Mouse (Mus musculus) bone marrow, adult 2 months (tissue): ENCODE results near the gene AW549877. TPM values are rescaled to one million over a fixed set of nuclear protein-coding genes. Genes with fewer than 3 reads are reported as not detected.

Experiments used
- H3K27ac ChIP-seq: fragments of 200-500 bp; 2 replicates; pipeline ENCODE4 v1.5.1; 2012; ENCODE audit warnings: low read depth, mild to moderate bottlenecking, control low read depth, inconsistent platforms, low read length; ENCODE audit not compliant: control insufficient read depth, poor library complexity, insufficient read depth
- H3K4me1 ChIP-seq: fragments of 200-500 bp; 2 replicates; pipeline ENCODE4 v1.6.1; 2011; ENCODE audit warnings: low read length; ENCODE audit not compliant: control insufficient read depth, insufficient read depth
- H3K4me3 ChIP-seq: fragments of 200-500 bp; replicated peaks from 2 replicates; pipeline ENCODE3; 2011; ENCODE audit warnings: mild to moderate bottlenecking, low read depth, low read length, control low read depth; ENCODE audit not compliant: control insufficient read depth
- CTCF ChIP-seq: fragments of 200-500 bp; IDR thresholded peaks from 2 replicates; pipeline ENCODE4 v1.5.1; 2011; ENCODE audit warnings: low read length, control low read depth; ENCODE audit not compliant: control insufficient read depth, insufficient read depth
- POLR2A ChIP-seq: fragments of 200-500 bp; IDR thresholded peaks from 2 replicates; pipeline ENCODE4 v1.6.1; 2011; ENCODE audit warnings: low read depth, mild to moderate bottlenecking, control low read depth, low read length, borderline replicate concordance; ENCODE audit not compliant: control insufficient read depth
- WGBS: fragments of 180-500 bp; shearing (Covaris S2); methylation state at CpG from one replicate; pipeline ENCODE4 v1.1.7; 2018; 5-methylcytosine and 5-hydroxymethylcytosine counted together
- polyA plus RNA-seq: library from polyadenylated mRNA; stranded (reverse); fragments of >200 nt; gene quantifications from 2 replicates; pipeline ENCODE4 v1.2.4, GENCODE M21; 2011; ENCODE audit warnings: low replicate concordance; ENCODE audit not compliant: missing spikeins, insufficient read depth, insufficient read length

Gene AW549877
- polyA plus RNA-seq, 1 experiment: 12.3 TPM

GRCm38 (mm10) chr15:4026831-4027584 lies 31.5 kb upstream of the AW549877 start:
- H3K4me3 ChIP-seq: peak overlapping the region; percentile 75
- H3K27ac ChIP-seq: peak overlapping the region; percentile 87
- no peaks in the 10 kb centered on the region; the same call in 1 of the 2 replicates for H3K4me1 ChIP-seq
- TF ChIP-seq CTCF (no peak), POLR2A (peak; percentile 30; the same call in 1 of the 2 replicates)
- under 1% methylated on average over 65 of the region's 65 CpGs for WGBS

- H3K4me3 ChIP-seq: peak within 1 kb of the TSS; percentile 75
- TF ChIP-seq POLR2A (peak; percentile 60; the same call in 1 of the 2 replicates), CTCF (peak; percentile 49)
- no peaks in the 10 kb centered on the region; the same call in 1 of the 2 replicates for H3K4me1 ChIP-seq
- under 1% methylated on average over 45 of the region's 45 CpGs for WGBS
- peak within 1 kb of the TSS; percentile 87 for H3K27ac ChIP-seq
Observed at GRCm38 (mm10) chr15:4026231-4026773, 30.8 kb upstream of the AW549877 start, which contains the start of gene Oxct1. Oxct1 (plus strand) TSS chr15:4026383.

- WGBS: 61% methylated on average over 11 of the region's 11 CpGs
- no peaks in the 10 kb centered on the region; the same call in 1 of the 2 replicates for H3K4me1 ChIP-seq
- no peak overlapping the region for H3K27ac ChIP-seq
- H3K4me3 ChIP-seq: no peak overlapping the region
- TF ChIP-seq CTCF (no peak), POLR2A (no peak)
Observed at GRCm38 (mm10) chr15:4025508-4025904, 30.0 kb upstream of the AW549877 start.

GRCm38 (mm10) chr15:4024726-4025507 lies 29.4 kb upstream of the AW549877 start:
- Histone ChIP-seq H3K4me3 (no peak overlapping the region), H3K27ac (no peak overlapping the region), H3K4me1 (no peaks in the 10 kb centered on the region; the same call in 1 of the 2 replicates)
- TF ChIP-seq POLR2A: no peak
- no peak for TF ChIP-seq CTCF
- 77% methylated on average over 13 of the region's 13 CpGs for WGBS

GRCm38 (mm10) chr15:4023747-4024146 lies 28.2 kb upstream of the AW549877 start:
- Histone ChIP-seq H3K4me3 (no peak overlapping the region), H3K4me1 (no peaks in the 10 kb centered on the region; the same call in 1 of the 2 replicates), H3K27ac (no peak overlapping the region)
- WGBS: 91% methylated on average over 2 of the region's 2 CpGs
- no peak for TF ChIP-seq POLR2A
- TF ChIP-seq CTCF: no peak

- WGBS: 85% methylated on average over 4 of the region's 4 CpGs
- Histone ChIP-seq H3K27ac (no peak overlapping the region), H3K4me3 (no peak overlapping the region), H3K4me1 (no peaks in the 10 kb centered on the region; the same call in 1 of the 2 replicates)
- TF ChIP-seq CTCF (no peak), POLR2A (no peak)
Observed at GRCm38 (mm10) chr15:4020711-4021110, 25.2 kb upstream of the AW549877 start.

GRCm38 (mm10) chr15:4013873-4014272 lies 18.3 kb upstream of the AW549877 start:
- Histone ChIP-seq H3K4me3 (no peak overlapping the region), H3K27ac (no peak overlapping the region), H3K4me1 (no peaks in the 10 kb centered on the region)
- WGBS: 75% methylated on average over 2 of the region's 2 CpGs
- no peak for TF ChIP-seq CTCF
- TF ChIP-seq POLR2A: no peak

GRCm38 (mm10) chr15:4000536-4000935 lies 5.0 kb upstream of the AW549877 start:
- Histone ChIP-seq H3K4me3 (no peak overlapping the region), H3K4me1 (no peaks in the 10 kb centered on the region), H3K27ac (no peak overlapping the region)
- WGBS: 21% methylated on average over 2 of the region's 2 CpGs
- no peak for TF ChIP-seq CTCF
- no peak for TF ChIP-seq POLR2A
